Mouse (Mus musculus): ENCODE data around the gene Lrrtm4. TPM values are rescaled to one million over a fixed set of nuclear protein-coding genes. Genes with fewer than 3 reads are reported as not detected.

The Lrrtm4 gene
- polyA plus RNA-seq, 1 experiment from 2014 or later: not detected

DNA sequence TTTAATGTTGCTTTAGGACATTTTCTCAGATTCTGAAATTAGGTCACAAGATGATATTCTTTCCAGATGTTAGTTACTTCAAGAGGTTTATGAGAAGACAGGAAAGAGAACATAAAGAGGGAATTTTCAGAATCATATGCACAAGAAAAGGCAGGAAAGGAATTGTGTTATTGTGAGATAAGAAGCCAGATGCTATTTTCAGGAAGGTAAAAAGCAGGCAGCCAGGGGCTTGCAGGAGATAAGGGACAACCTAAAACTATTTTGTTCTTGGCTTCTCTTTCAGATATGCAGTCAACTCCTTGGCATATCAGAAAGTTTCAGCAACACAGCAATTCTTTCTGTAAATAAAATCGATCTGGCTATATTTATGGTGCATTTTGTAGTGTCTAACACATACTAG, 338.4 kb downstream of the Lrrtm4 start:
- Histone ChIP-seq H3K4me1 (ENCODE audit: insufficient read depth) (no peaks in the 10 kb centered on the region), H3K4me3 (ENCODE audit: low read depth, low read length) (no peak overlapping the region), H3K27ac (ENCODE audit: low read depth) (no peak overlapping the region), H3K36me3 (replicated peaks; ENCODE audit: insufficient read depth, low read length) (no peaks in the 10 kb centered on the region), H3K9me3 (ENCODE audit: low read length) (no peaks in the 10 kb centered on the region), H3K9ac (replicated peaks) (no peak overlapping the region), H3K27me3 (ENCODE audit: insufficient read depth, low read length) (no peaks in the 10 kb centered on the region), H3K4me2 (ENCODE audit: low read depth, low read length) (no peak overlapping the region)
- ATAC-seq (no peak), DNase-seq (no peak)
- no peak for TF ChIP-seq EP300 (IDR thresholded peaks at IDR 0.05; ENCODE audit: low read depth)
- no peak for TF ChIP-seq CTCF (IDR thresholded peaks at IDR 0.05; ENCODE audit: low read depth)
- 44% methylated on average over 1 of the region's 1 CpGs for WGBS (ENCODE audit: insufficient replicate concordance)

DNA sequence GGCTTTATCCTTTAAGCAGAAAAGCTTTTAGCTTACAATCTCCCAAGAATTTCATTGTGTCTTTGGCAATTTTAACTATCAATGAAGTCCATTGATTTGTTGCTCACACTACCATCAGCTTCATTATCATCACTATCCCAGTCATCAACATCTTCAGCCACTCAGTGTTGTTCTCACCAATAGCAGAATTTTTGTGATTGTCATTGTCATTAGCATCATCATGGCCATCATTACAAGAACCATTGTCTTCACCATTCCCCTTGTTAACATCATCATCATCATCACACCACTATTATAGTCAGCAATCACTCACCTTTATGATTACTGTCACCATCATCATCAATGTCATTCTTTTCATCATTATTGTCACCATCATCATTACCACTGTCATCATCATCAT, 344.9 kb downstream of the Lrrtm4 start:
- no peak for TF ChIP-seq EP300 (IDR thresholded peaks at IDR 0.05; ENCODE audit: low read depth)
- no peak for TF ChIP-seq CTCF (IDR thresholded peaks at IDR 0.05; ENCODE audit: low read depth)
- Histone ChIP-seq H3K27ac (ENCODE audit: low read depth) (no peak overlapping the region), H3K4me1 (ENCODE audit: insufficient read depth) (no peaks in the 10 kb centered on the region), H3K4me2 (ENCODE audit: low read depth, low read length) (no peak overlapping the region), H3K9ac (replicated peaks) (no peak overlapping the region), H3K27me3 (ENCODE audit: insufficient read depth, low read length) (no peaks in the 10 kb centered on the region), H3K36me3 (replicated peaks; ENCODE audit: insufficient read depth, low read length) (no peaks in the 10 kb centered on the region), H3K9me3 (ENCODE audit: low read length) (no peaks in the 10 kb centered on the region), H3K4me3 (ENCODE audit: low read depth, low read length) (no peak overlapping the region)
- DNase-seq (no peak), ATAC-seq (no peak)

DNA sequence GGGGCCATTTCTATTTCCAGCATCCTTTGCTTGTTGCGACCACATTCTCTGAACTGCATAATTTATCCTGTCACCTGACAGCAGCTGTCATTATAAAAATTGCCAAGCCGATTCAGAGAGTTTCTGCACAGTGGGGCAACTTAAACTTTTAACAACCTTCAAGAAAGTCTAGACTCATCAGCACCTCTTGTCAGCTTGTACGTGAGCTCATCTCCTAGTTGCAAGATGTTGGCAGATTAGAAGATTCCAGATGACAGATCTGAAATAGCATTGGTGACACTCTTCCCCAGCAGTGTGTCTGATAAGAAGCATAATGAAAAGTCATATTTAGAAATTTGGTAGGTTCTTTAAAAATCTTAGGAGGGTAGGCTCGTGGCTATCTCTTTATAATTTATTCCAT, 347.9 kb downstream of the Lrrtm4 start:
- H3K4me3 ChIP-seq (ENCODE audit: low read depth, low read length): no peak overlapping the region
- H3K36me3 ChIP-seq (replicated peaks; ENCODE audit: insufficient read depth, low read length): no peaks in the 10 kb centered on the region
- no peak for ATAC-seq
- no peaks in the 10 kb centered on the region for H3K9me3 ChIP-seq (ENCODE audit: low read length)
- no peak overlapping the region for H3K4me2 ChIP-seq (ENCODE audit: low read depth, low read length)
- 68% methylated on average over 4 of the region's 4 CpGs for WGBS (ENCODE audit: insufficient replicate concordance)
- H3K4me1 ChIP-seq (ENCODE audit: insufficient read depth): no peaks in the 10 kb centered on the region
- no peak overlapping the region for H3K9ac ChIP-seq (replicated peaks)
- TF ChIP-seq CTCF (IDR thresholded peaks at IDR 0.05; ENCODE audit: low read depth) (no peak), EP300 (IDR thresholded peaks at IDR 0.05; ENCODE audit: low read depth) (no peak)
- no peak overlapping the region for H3K27ac ChIP-seq (ENCODE audit: low read depth)
- no peak for DNase-seq
- no peaks in the 10 kb centered on the region for H3K27me3 ChIP-seq (ENCODE audit: insufficient read depth, low read length)

DNA sequence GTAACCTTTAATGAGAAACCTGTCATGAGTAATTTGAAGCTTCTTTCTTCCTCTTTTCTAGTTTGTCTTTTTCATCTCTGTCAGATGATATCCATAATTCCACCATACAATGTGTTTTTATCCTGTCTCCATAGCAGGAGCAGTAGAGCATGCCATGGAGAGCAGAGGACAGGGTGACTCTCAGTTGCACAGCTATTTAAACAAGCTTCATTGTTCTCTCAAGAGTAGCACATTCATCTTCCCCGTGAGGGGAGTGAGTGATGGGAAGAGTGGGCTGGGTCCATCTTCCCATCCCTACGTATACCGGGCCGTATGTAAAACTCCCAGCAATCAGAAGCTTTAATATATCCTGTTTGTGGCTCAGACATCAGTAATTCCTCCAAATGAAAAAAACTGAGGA, 370.9 kb downstream of the Lrrtm4 start:
- Histone ChIP-seq H3K9ac (replicated peaks) (no peak overlapping the region), H3K4me1 (ENCODE audit: insufficient read depth) (no peaks in the 10 kb centered on the region), H3K36me3 (replicated peaks; ENCODE audit: insufficient read depth, low read length) (no peaks in the 10 kb centered on the region), H3K4me3 (ENCODE audit: low read depth, low read length) (no peak overlapping the region), H3K27me3 (ENCODE audit: insufficient read depth, low read length) (no peaks in the 10 kb centered on the region), H3K9me3 (ENCODE audit: low read length) (no peaks in the 10 kb centered on the region), H3K27ac (ENCODE audit: low read depth) (no peak overlapping the region), H3K4me2 (ENCODE audit: low read depth, low read length) (no peak overlapping the region)
- DNase-seq: no peak
- TF ChIP-seq CTCF (IDR thresholded peaks at IDR 0.05; ENCODE audit: low read depth) (no peak), EP300 (IDR thresholded peaks at IDR 0.05; ENCODE audit: low read depth) (no peak)
- ATAC-seq: no peak
- WGBS (ENCODE audit: insufficient replicate concordance): 81% methylated on average over 4 of the region's 4 CpGs

DNA sequence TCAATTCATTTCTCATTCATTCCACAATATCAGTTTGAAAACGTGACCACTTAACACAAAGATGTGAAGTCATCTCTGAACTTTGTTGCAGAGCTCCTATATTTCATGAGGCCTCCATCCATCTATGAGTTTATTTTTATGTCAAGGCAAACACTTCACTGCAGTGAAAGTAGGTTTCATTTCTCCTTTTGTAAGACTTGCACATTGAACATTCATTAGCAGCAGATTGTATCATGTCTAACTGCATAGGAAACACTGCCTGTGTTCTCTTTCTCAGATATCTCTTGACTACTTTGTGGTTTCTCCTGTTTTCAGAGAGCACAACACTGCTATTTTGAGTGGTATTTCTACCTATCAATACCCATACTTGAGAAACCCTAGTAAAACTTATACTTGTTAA, 388.1 kb downstream of the Lrrtm4 start:
- Histone ChIP-seq H3K4me2 (ENCODE audit: low read depth, low read length) (no peak overlapping the region), H3K27ac (ENCODE audit: low read depth) (no peak overlapping the region), H3K9me3 (ENCODE audit: low read length) (no peaks in the 10 kb centered on the region), H3K27me3 (ENCODE audit: insufficient read depth, low read length) (no peaks in the 10 kb centered on the region), H3K36me3 (replicated peaks; ENCODE audit: insufficient read depth, low read length) (no peaks in the 10 kb centered on the region), H3K4me3 (ENCODE audit: low read depth, low read length) (no peak overlapping the region), H3K9ac (replicated peaks) (no peak overlapping the region), H3K4me1 (ENCODE audit: insufficient read depth) (no peaks in the 10 kb centered on the region)
- WGBS (ENCODE audit: insufficient replicate concordance): 34% methylated on average over 1 of the region's 1 CpGs
- DNase-seq (no peak), ATAC-seq (no peak)
- TF ChIP-seq CTCF (IDR thresholded peaks at IDR 0.05; ENCODE audit: low read depth) (no peak), EP300 (IDR thresholded peaks at IDR 0.05; ENCODE audit: low read depth) (no peak)

DNA sequence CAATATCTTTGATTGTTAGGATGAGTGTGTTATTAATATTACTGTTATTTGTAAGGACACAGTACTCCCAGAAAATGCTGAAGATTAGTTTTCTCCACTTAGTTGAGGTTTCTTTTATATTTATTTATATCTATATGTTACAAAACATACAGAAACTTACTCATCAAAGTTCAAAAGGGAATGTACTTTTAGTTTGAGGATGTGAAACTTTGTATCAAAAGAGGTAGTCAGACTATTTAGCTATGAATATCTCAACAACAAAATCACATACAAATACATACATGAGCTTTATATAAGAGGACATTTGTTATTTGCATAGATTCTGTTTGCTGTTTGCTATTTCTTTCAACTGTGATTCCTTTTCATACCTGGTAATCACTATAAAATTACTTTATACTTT, 421.5 kb downstream of the Lrrtm4 start:
- Histone ChIP-seq H3K27me3 (ENCODE audit: insufficient read depth, low read length) (no peaks in the 10 kb centered on the region), H3K4me2 (ENCODE audit: low read depth, low read length) (no peak overlapping the region), H3K9ac (replicated peaks) (no peak overlapping the region), H3K36me3 (replicated peaks; ENCODE audit: insufficient read depth, low read length) (no peaks in the 10 kb centered on the region), H3K27ac (ENCODE audit: low read depth) (no peak overlapping the region), H3K4me1 (ENCODE audit: insufficient read depth) (no peaks in the 10 kb centered on the region), H3K4me3 (ENCODE audit: low read depth, low read length) (no peak overlapping the region), H3K9me3 (ENCODE audit: low read length) (no peaks in the 10 kb centered on the region)
- DNase-seq (no peak), ATAC-seq (no peak)
- TF ChIP-seq EP300 (IDR thresholded peaks at IDR 0.05; ENCODE audit: low read depth) (no peak), CTCF (IDR thresholded peaks at IDR 0.05; ENCODE audit: low read depth) (no peak)

DNA sequence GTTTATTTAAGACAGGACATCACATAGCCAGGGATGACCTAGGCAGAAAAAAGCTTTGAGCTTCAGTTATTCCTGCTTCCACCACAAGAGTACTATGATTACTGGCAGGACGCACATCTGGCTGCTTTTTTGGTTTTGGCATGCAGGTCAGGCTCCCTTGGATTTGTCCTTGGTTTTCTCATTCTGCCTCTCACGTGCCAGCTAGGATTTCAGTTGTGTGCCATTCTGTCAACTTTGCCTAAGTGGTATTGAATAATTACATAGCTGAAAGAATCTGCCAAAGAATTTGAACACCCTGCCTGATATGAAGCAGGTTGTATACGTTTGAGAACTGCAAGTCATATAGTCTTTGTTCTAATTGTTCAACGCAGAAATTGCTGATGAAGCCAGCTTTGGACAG, 451.9 kb downstream of the Lrrtm4 start:
- 68% methylated on average over 4 of the region's 4 CpGs for WGBS (ENCODE audit: insufficient replicate concordance)

More for the DNA sequence above, 451.9 kb downstream of the Lrrtm4 start:
- no peaks in the 10 kb centered on the region for H3K9me3 ChIP-seq (ENCODE audit: low read length)
- H3K4me2 ChIP-seq (ENCODE audit: low read depth, low read length): no peak overlapping the region
- TF ChIP-seq EP300 (IDR thresholded peaks at IDR 0.05; ENCODE audit: low read depth) (no peak), CTCF (IDR thresholded peaks at IDR 0.05; ENCODE audit: low read depth) (no peak)
- H3K9ac ChIP-seq (replicated peaks): no peak overlapping the region
- no peaks in the 10 kb centered on the region for H3K4me1 ChIP-seq (ENCODE audit: insufficient read depth)
- H3K27me3 ChIP-seq (ENCODE audit: insufficient read depth, low read length): no peaks in the 10 kb centered on the region
- no peak for DNase-seq
- no peaks in the 10 kb centered on the region for H3K36me3 ChIP-seq (replicated peaks; ENCODE audit: insufficient read depth, low read length)
- no peak overlapping the region for H3K4me3 ChIP-seq (ENCODE audit: low read depth, low read length)
- ATAC-seq: no peak
- H3K27ac ChIP-seq (ENCODE audit: low read depth): no peak overlapping the region
